Mouse (Mus musculus) gastrocnemius, postnatal 36 days (tissue): ENCODE results near the gene Gm43191. TPM values are rescaled to one million over a fixed set of nuclear protein-coding genes. Genes with fewer than 3 reads are reported as not detected.
"Not testable (repeated sequence)": the region's sequence is repeated elsewhere in the genome, so short reads cannot be mapped to it uniquely, and the experiment has no call there.

Experiments used
- DNase-seq, 2 experiments: peaks; one replicate each; pipeline ENCODE4 v3.0.0; 2022
- intact Hi-C: fragments of 180-260 bp; cut with DNase I; formaldehyde crosslinking; loops from one replicate; pipeline ENCODE4 v1.15.1; 2025
- long read RNA-seq, 2 experiments: library from polyadenylated mRNA; stranded (forward); transcript quantifications; one replicate each; pipeline ENCODE4 v2.0.0; 2021
- total RNA-seq, 2 experiments: library from RNA; stranded (reverse); gene quantifications; 2 replicates each; pipeline ENCODE4 v1.2.3; 2021

Gm43191 gene
- not detected for total RNA-seq
- long read RNA-seq, experiment 1 = 0 reads
- long read RNA-seq, experiment 2 = 0 reads

DNA sequence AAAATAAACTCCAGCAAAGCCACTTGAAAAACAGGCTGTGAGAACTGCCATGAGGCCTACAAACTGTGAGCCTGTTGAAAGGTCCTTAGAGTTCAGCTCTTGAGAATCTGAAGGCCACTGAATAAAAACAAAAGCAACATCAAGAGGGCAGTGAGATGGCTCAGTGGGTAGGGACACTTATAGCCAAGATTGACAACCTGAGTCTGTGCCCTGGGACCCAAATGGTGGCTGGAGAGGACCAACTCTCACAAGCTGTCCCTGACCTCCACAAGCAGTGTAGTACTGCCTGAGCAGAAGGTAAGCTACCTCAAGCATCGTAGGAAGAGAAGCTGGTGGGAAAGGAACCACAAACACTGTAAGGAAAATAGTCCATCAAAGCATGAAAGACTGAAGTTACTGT, at the start of gene Gm43191:
Gene Gm43191 (minus strand): TSS at position 101 of the 400 bp plus-strand sequence.
- DNase-seq = no peak
- intact Hi-C loops = no loop called here

DNA sequence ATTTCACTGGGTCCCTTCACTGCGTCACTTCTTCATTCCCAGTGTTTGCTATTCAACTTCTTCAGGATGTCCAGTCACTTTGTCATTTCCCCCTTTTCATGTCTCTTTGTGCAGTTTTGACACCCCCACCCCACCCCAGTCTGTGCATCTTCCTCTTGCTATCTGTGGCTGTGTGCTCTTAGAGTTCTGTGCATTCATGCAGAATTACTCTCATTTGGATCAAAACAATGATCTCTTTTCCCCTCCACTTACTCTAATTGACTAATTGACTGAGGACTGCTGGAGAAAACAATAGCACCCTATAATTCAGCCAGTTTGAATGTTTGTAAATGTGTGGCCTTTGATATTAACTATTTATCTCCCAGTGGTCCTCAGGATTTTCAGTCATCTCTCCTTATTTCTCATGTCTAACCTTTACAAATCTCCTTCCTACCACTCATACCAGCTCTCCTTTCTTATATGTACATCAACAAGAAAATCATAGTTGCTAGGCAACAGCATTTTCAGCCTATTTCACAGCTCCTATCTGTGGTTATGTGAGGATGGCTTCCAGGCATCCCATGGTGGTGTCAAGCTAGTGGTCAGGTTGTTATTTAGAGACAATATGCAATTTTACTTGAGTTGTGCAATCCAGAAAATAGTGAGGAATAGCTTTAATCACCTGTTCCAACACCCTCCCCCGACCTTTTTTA, 48.6 kb upstream of the Gm43191 start:
- intact Hi-C loops = no loop called here
- no peak for DNase-seq

DNA sequence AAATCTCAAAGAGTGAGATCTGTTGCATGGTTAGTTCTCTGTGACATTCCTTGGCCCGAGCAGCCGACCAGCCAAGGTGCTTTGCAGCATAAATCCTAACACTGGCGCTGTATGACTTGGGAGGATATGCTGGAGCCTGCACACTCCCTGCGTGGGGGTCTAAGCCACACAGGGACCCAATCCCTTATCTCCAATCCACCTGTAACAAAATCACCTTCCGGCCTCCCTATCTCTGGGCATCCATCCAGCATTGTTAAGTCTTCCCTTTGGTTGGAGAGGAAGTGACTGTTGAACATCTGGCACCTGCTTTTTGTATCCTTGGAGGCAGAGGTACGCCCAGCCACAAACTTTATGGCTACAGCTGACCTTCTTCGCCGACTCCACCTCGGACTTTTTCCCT, 45.7 kb upstream of the Gm43191 start:
- intact Hi-C loops = no loop called here
- no peak for DNase-seq

- intact Hi-C loops = no loop called here
- DNase-seq = no peak
Observed at GRCm38 (mm10) chr3:116723496-116724481, 42.7 kb upstream of the Gm43191 start.

- intact Hi-C loops = no loop called here
- DNase-seq = no peak
Observed at GRCm38 (mm10) chr3:116722980-116723379, 41.9 kb upstream of the Gm43191 start.

GRCm38 (mm10) chr3:116718951-116719350, 37.9 kb upstream of the Gm43191 start:
- intact Hi-C loops = no loop called here
- no peak for DNase-seq

- no peak for DNase-seq
- intact Hi-C loops = no loop called here
Observed at GRCm38 (mm10) chr3:116713031-116713430, 32.0 kb upstream of the Gm43191 start.

GRCm38 (mm10) chr3:116712436-116712881, 31.4 kb upstream of the Gm43191 start, which contains the start of gene Slc35a3:
Gene Slc35a3 (minus strand): TSS chr3:116712831.
- no peak for DNase-seq
- intact Hi-C loops = no loop called here

- intact Hi-C loops = no loop called here
- DNase-seq = peak; percentile 77 to 81
Observed at GRCm38 (mm10) chr3:116711624-116712435, 30.8 kb upstream of the Gm43191 start.

- intact Hi-C loops = no loop called here
- DNase-seq = no peak
Observed at GRCm38 (mm10) chr3:116710941-116711340, 29.9 kb upstream of the Gm43191 start.

DNA sequence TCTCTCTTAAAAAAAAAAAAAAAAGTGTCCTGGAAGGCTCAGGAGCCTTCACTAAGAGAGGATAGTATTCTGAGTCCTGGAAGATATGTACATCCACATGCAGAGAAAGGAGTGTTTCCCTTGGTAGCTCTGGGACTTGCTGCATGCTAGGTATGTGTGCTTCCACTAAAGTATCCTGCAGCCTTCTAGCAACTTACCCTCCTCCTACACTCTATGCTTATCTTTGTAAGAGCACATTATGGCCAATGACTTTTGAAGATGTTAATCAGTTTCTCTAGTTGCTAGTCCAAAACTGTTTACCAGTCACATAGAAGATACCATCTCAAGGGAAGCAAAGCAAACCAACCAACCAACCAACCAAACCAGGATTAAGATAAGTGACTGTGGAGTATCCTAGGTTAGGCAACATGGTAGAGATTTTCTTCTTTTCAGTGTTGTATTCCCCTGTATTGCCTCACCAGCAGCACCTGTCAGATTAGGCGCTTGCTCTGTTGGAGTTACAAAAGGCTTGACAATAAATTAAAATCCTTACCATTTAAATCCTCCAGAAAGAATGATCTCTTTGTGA, 24.7 kb upstream of the Gm43191 start:
- DNase-seq = no peak
- intact Hi-C loops = no loop called here

- intact Hi-C loops = no loop called here
- DNase-seq = no peak
Observed at GRCm38 (mm10) chr3:116703835-116704234, 22.8 kb upstream of the Gm43191 start.

- DNase-seq = no peak
- intact Hi-C loops = no loop called here
Observed at GRCm38 (mm10) chr3:116702647-116703272, 21.7 kb upstream of the Gm43191 start.

GRCm38 (mm10) chr3:116701601-116702000, 20.5 kb upstream of the Gm43191 start:
- no peak for DNase-seq

DNA sequence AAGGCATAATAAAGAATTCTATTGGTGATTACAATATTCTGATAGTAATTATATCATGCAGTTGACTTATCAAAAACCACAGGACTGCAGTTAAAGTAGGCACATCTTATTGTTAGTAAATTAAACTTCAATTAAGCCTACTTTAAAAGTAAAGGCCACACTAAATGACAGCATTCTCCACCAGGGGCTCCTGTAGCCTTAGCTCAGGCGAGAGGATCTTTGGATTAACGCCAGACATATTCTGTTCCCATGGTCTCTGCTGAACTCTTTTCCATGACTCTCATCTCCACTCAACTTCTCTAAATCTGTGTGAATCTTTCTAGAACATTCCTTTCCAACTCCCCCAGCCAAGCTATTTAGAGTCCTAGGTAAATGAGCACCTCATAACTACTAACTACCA, 17.7 kb upstream of the Gm43191 start:
- no peak for DNase-seq
- intact Hi-C loops = no loop called here

More at GRCm38 (mm10) chr3:116701601-116702000, 20.5 kb upstream of the Gm43191 start:
- intact Hi-C loops = no loop called here

DNA sequence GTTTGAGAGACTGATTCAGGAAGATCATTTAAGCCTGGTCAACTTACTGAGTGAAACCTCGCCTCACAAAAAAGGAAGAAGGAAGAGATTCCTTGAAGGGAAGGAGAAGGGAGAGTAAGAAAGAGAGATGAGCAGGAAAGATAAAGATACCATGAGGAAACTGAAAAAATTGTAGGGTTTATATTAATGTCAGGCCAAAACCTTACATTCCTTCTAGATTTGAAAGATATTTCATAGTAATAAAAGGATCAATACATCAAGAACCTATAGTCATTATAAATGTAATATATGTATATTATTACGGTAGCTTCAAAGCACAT, 14.6 kb upstream of the Gm43191 start:
- intact Hi-C loops = no loop called here
- DNase-seq = no peak

- no peak for DNase-seq
- intact Hi-C loops = no loop called here
Observed at GRCm38 (mm10) chr3:116694955-116695665, 14.1 kb upstream of the Gm43191 start.

DNA sequence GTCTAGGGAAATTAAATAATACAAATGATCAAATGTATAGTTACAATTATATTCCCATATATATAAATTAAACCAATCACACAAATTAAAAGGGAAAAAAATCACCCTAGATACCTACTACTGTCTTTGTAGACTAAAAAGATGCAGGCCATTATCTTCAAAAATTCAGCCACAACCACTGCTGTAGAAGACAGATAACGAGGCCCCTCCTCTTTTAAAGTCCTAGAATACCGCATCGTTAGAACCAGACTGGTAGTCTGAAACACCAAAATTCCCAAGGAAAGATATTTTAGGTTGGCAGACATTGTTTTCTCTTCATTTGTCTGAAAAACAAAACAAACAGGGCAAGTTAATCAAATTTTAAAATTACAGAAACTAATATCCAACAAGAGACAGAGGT, 13.3 kb upstream of the Gm43191 start:
- intact Hi-C loops = no loop called here

DNA sequence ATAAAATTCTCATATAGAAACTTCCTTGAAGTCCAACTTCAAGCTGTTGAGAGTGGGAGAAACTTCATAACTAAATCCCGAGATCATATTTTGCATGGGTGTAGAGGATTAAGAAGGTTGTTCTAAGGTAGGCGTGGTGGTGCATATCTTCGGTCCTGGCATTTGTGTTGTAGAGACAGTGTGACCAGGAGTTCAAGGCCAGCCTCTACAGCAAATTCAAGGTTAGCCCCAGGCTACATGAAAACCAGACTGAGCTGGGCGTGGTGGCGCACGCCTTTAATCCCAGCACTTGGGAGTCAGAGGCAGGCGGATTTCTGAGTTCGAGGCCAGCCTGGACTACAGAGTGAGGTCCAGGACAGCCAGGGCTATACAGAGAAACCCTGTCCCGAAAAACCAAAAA, 16.8 kb downstream of the Gm43191 start:
- intact Hi-C loops = loop anchor here (10.0 kb wide), 2 partner anchors 171 to 329 kb away; no protein-coding TSS in a partner anchor
- DNase-seq = not testable (repeated sequence)

More for the DNA sequence above, 13.3 kb upstream of the Gm43191 start:
- no peak for DNase-seq
